Mouse (Mus musculus) liver, embryonic 14.5 days (tissue): Measurements from ENCODE around the gene Lysmd1. TPM values are rescaled to one million over a fixed set of nuclear protein-coding genes. Genes with fewer than 3 reads are reported as not detected.

Source experiments
- ATAC-seq: fragments of 200-750 bp; cut with Nextera tagmentation; 2 replicates; pipeline ENCODE4 v1.8.0; 2017; ENCODE audit warnings: moderate number of reproducible peaks, mild to moderate bottlenecking, moderate library complexity; ENCODE audit not compliant: insufficient read depth
- DNase-seq, 3 experiments: peaks; one replicate each; pipeline ENCODE4 v3.0.0-alpha.2; 2012 to 2013; ENCODE audit warnings: low read depth in 3 of 3, low spot score in 3 of 3
- H3K27ac ChIP-seq: fragments of 300-500 bp; sonication (generic); 2 replicates; pipeline ENCODE4 v1.5.1; 2014; ENCODE audit warnings: moderate library complexity, mild to moderate bottlenecking, control low read depth, inconsistent platforms
- H3K27me3 ChIP-seq: fragments of 300-500 bp; sonication (generic); 2 replicates; pipeline ENCODE4 v1.6.1; 2014; ENCODE audit warnings: mild to moderate bottlenecking, low read length, moderate library complexity; ENCODE audit not compliant: control insufficient read depth, insufficient read depth
- H3K36me3 ChIP-seq: fragments of 300-500 bp; sonication (generic); replicated peaks from 2 replicates; pipeline ENCODE4 v1.6.1; 2014; ENCODE audit warnings: low read depth; ENCODE audit not compliant: control insufficient read depth, insufficient read depth
- H3K4me1 ChIP-seq, 2 experiments: fragments of 200-500 bp in 1 of 2; fragments of 300-500 bp in 1 of 2; sonication (generic) in 1 of 2; replicated peaks; 2 replicates each; pipeline ENCODE4 v1.6.1; 2012 to 2014; ENCODE audit warnings: antibody characterized with exemption in 1 of 2, inconsistent platforms in 1 of 2, low read length in 1 of 2; ENCODE audit not compliant: control insufficient read depth in 2 of 2, insufficient read depth in 2 of 2
- H3K4me2 ChIP-seq: fragments of 300-500 bp; sonication (generic); 2 replicates; pipeline ENCODE4 v1.6.1; 2014; ENCODE audit warnings: low read depth, mild to moderate bottlenecking, control low read depth, moderate library complexity
- H3K4me3 ChIP-seq, 2 experiments: fragments of 200-500 bp in 1 of 2; fragments of 300-500 bp in 1 of 2; sonication (generic) in 1 of 2; 2 replicates each; pipeline ENCODE4 v1.5.1; 2012 to 2014; ENCODE audit warnings: low read depth in 2 of 2, low read length in 2 of 2, mild to moderate bottlenecking in 2 of 2, control low read depth in 1 of 2, inconsistent platforms in 1 of 2, moderate library complexity in 1 of 2; ENCODE audit not compliant: insufficient read depth in 1 of 2
- H3K9ac ChIP-seq: fragments of 300-500 bp; sonication (generic); replicated peaks from 2 replicates; pipeline ENCODE4 v1.6.1; 2014; ENCODE audit warnings: mild to moderate bottlenecking, control low read depth, moderate library complexity
- H3K9me3 ChIP-seq: fragments of 300-500 bp; sonication (generic); 2 replicates; pipeline ENCODE4 v1.6.1; 2016; ENCODE audit warnings: low read length, mixed read lengths; ENCODE audit not compliant: control insufficient read depth
- CTCF ChIP-seq: IDR thresholded peaks from 2 replicates; pipeline ENCODE4 v1.5.1; 2016; ENCODE audit warnings: antibody characterized with exemption, low read depth, control low read depth
- EP300 ChIP-seq: IDR thresholded peaks from 2 replicates; pipeline ENCODE4 v1.6.1; 2016; ENCODE audit warnings: antibody characterized with exemption, low read depth
- WGBS: fragments of 180-500 bp; shearing (Covaris S2); extraction: QIAGEN DNeasy Blood & Tissue Kit; methylation state at CpG from one replicate; pipeline ENCODE4 v1.1.7; 2014; ENCODE audit not compliant: insufficient replicate concordance; 5-methylcytosine and 5-hydroxymethylcytosine counted together
- polyA plus RNA-seq, 2 experiments: library from polyadenylated mRNA; depleted of rRNA in 1 of 2; stranded (reverse) in 1 of 2; unstranded in 1 of 2; fragments of >200 nt; fragmentation: Nextera tagmentation in 1 of 2; extraction: Ambion mirVana in 1 of 2; gene quantifications; 2 replicates each; pipeline versions ENCODE4 v1.2.1 to v1.2.3; 2012 to 2014

Gene Lysmd1
- polyA plus RNA-seq, 2 experiments = 3.9 to 5.2 TPM

DNA sequence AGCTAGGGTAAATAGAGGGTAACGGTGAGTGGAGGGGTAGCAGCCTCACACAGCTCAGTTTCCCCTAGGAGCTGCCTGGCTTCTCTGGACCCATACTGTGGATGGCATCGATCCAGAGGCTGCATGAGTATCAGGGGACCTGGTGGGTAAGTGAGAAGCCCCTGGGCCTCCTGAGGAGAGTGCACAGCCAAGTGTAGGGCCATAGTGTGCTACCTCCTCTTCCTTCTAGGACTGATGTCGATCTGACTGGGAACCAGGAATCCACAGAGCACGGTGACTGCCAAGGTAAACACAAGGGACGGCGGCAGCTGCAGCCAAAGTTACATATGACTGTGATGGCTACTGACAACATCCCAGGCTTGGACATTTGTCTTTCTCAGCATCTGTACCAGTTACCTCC is 37.2 kb downstream of the Lysmd1 start:
- Histone ChIP-seq H3K4me2 (no peak overlapping the region), H3K27ac (no peak overlapping the region), H3K9ac (no peak overlapping the region), H3K36me3 (no peaks in the 10 kb centered on the region), H3K27me3 (peaks cover 52% of the 10 kb centered on the region), H3K4me1 (no peaks in the 10 kb centered on the region), H3K9me3 (no peaks in the 10 kb centered on the region), H3K4me3 (no peak overlapping the region)
- DNase-seq (no peak), ATAC-seq (no peak)
- 79% methylated on average over 6 of the region's 6 CpGs for WGBS
- no peak for TF ChIP-seq EP300
- TF ChIP-seq CTCF = no peak

DNA sequence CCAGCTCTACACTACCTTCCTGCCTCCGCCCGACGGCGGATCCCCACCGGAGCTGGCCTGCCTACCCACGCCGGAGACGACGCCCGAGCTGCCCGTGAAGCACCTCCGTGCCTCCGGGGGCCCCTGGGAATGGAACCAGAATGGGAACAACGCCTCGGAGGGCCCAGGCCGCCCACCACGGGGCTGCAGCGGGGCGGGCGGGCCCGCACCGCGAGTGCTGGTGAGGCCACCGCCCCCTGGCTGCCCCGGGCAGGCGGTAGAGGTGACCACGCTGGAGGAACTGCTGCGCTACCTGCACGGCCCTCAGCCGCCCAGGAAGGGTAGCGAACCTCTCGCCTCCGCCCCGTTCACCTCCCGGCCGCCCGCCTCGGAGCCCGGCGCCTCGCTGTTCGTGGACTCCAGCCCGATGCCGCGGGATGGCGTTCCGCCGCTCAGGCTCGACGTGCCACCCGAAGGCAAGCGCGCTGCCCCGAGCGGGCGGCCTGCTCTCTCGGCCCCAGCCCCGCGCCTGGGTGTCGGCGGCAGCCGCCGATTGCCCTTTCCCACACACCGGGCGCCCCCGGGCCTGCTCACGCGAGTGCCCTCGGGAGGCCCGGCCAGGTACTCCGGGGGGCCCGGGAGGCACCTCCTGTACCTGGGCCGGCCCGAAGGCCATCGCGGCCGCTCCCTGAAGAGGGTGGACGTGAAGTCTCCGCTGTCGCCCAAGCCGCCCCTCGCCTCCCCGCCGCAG is 38.8 kb downstream of the Lysmd1 start:
- no peak overlapping the region for H3K27ac ChIP-seq
- H3K36me3 ChIP-seq = no peaks in the 10 kb centered on the region
- no peak overlapping the region for H3K4me2 ChIP-seq
- peaks cover 52% of the 10 kb centered on the region for H3K27me3 ChIP-seq
- no peaks in the 10 kb centered on the region for H3K9me3 ChIP-seq
- 13% methylated on average over 79 of the region's 84 CpGs for WGBS
- no peak for TF ChIP-seq EP300
- TF ChIP-seq CTCF = no peak
- no peaks in the 10 kb centered on the region for H3K4me1 ChIP-seq
- no peak for DNase-seq
- no peak overlapping the region for H3K4me3 ChIP-seq
- no peak for ATAC-seq
- no peak overlapping the region for H3K9ac ChIP-seq

DNA sequence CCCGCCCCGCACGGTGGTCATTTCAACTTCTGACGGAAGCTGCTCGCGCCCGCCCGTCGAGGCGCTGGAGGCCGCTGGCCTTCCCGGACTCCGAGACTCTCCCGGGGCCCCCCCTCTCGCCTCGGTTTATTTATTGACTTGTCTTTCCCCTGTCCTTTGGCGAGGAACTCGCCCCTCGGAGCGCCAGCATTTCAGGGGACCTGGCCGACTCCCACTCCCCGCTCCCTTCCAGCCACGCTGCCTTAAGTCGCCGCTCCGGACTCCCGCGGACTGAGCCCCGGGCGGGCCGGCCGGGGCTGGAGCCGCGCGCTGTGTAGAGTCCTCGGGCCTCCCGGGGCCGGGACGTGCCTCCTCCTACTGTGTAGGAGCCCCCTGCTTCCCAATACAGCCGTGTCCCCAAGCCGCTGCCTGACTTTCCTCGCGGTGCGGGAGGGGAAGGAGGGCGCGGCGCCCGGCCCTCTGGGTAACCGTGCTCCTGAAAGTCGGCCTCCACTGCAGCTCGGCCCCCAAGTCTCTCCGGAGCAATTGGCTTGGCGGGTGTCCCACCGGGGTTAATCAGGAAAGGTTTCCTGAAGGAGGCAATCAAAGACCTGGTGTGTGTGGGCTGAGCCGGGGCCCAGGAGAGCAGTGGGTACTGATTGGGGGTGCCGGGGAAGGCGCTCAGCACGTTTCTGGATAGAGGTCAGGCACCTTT is 39.5 kb downstream of the Lysmd1 start:
- WGBS = 4% methylated on average over 58 of the region's 58 CpGs
- ATAC-seq = no peak
- peak overlapping the region in 1 of 2 experiments; percentile 40; a peak in 2 of 4 replicates for H3K4me3 ChIP-seq
- H3K27me3 ChIP-seq = peaks cover 52% of the 10 kb centered on the region
- TF ChIP-seq EP300 (no peak), CTCF (no peak)
- no peak overlapping the region for H3K9ac ChIP-seq
- DNase-seq = no peak
- H3K4me1 ChIP-seq = no peaks in the 10 kb centered on the region
- no peaks in the 10 kb centered on the region for H3K36me3 ChIP-seq
- H3K9me3 ChIP-seq = no peaks in the 10 kb centered on the region
- H3K4me2 ChIP-seq = peak overlapping the region; percentile 52
- H3K27ac ChIP-seq = no peak overlapping the region

DNA sequence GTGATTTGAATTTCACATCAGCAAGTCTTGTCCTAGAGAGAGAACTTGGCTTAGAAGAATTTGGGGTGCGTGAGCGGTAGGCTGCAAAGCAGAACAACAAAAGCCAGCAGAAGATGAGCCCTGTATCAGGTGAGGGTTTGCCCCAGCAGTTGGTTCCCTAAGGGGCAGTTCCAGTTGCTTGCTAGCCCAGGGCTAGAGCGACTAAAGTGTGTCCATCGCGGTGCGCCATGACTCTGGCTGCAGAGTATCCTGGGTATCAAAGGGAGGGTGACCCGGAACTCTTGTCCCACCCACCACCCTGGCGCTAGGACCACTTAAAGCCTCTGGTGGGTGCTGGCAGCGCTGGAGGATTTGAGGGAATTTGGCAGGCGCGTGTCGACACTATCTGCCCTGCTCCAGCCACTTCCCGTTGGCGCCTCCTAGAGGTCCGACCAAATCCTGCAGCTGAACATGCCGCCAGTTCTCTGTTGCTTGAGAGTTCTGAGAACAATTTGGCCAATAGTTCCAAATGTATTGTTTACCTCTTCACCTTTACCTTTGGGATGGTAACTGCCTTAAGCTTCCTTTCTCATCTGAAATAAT is 40.2 kb downstream of the Lysmd1 start:
- H3K9ac ChIP-seq = no peak overlapping the region
- DNase-seq = peak; percentile 47 to 61 (median 52)
- TF ChIP-seq EP300 (no peak), CTCF (peak; percentile 95)
- 2% methylated on average over 16 of the region's 16 CpGs for WGBS
- H3K4me2 ChIP-seq = peak overlapping the region; percentile 52
- H3K4me3 ChIP-seq = peak overlapping the region in 1 of 2 experiments; percentile 40; a peak in 2 of 4 replicates
- no peaks in the 10 kb centered on the region for H3K9me3 ChIP-seq
- no peak overlapping the region for H3K27ac ChIP-seq
- H3K4me1 ChIP-seq = no peaks in the 10 kb centered on the region
- H3K27me3 ChIP-seq = peaks cover 52% of the 10 kb centered on the region
- ATAC-seq = 0 out of 2 replicates have a peak, but pooled peaks have one; percentile 39
- H3K36me3 ChIP-seq = no peaks in the 10 kb centered on the region

DNA sequence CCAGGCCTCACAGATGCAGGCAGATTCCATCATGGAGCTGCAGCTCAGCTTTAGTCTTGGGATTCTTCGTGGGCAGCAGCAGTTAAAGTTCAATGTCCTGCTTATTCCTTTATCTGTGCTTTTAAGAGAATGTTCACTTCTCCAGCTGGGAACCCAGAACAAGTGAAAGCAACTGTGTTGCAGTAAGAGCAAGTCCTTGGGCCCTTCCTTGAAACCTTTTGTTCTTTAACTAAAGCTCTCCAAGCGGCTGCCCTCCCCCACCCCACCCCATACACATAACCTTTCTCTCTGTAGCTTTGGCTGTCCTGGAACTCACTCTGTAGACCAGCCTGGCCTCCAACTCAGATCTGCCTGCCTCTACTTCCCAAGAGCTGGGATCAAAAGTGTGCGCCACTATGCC is 42.6 kb downstream of the Lysmd1 start:
- Histone ChIP-seq H3K27ac (no peak overlapping the region), H3K9me3 (no peaks in the 10 kb centered on the region), H3K9ac (no peak overlapping the region), H3K4me1 (no peaks in the 10 kb centered on the region), H3K4me2 (no peak overlapping the region), H3K4me3 (no peak overlapping the region), H3K27me3 (peaks cover 36% of the 10 kb centered on the region), H3K36me3 (no peaks in the 10 kb centered on the region)
- TF ChIP-seq CTCF = no peak
- TF ChIP-seq EP300 = no peak
- 51% methylated on average over 3 of the region's 3 CpGs for whole genome bisulfite sequencing
- ATAC-seq (no peak), DNase-seq (no peak)
